Mouse (Mus musculus) T-helper 17 cell (primary cell): Measurements from ENCODE around the gene Cd3g.

Experiments used
- in situ Hi-C, 2 experiments: fragments of 300-600 bp; cut with MboI, MseI; formaldehyde crosslinking; loops; 1 replicate in 1 of 2; 2 replicates in 1 of 2; pipeline ENCODE4 v1.15.1; 2025; ENCODE audit warnings: high pct_unique_total_duplicates in 2 of 2

Cd3g gene

DNA sequence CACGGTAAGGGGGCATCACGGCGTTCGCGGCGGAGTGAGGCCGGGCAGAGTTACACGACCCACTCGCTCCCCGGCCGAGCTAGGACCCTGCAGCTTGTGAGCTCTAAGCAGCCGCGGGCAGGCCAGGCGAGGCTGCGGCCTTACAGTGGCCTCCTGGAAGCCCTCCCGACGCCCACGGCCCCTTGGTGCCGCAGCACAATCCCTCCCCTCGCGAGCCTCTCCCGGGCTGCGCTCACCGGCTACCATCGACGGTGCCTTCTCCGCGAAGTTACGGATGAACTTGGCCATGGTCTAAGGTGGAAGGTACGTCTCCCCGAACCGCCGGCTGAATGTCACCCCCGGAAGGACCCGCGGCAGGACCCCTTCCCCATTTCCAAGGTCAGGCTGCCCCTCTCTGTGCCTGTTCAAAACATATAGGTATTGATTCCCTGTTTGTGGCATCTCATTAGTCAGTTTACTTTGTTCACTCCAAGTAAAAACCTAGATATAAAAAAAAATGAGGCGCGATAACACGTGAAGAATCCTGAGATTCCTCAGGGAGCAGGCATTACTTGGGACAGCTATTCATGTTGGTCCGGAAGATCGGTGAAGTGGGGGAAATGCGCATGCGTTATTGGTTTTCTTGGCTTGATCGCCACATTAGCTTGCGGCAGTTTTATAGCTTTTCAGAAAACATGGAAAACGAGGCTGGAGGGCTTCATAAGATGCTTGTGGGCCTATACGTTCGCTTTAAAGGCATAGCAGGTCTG lies 59.7 kb downstream of the Cd3g start, which contains the start of gene Atp5l:
TSS of gene Atp5l (minus strand) at position 369 of the 749 bp plus-strand sequence.
- in situ Hi-C loops, result loop anchor here in 1 of 2 experiments (5.0 kb wide), 1 partner anchor 48 kb away; no protein-coding TSS in a partner anchor

DNA sequence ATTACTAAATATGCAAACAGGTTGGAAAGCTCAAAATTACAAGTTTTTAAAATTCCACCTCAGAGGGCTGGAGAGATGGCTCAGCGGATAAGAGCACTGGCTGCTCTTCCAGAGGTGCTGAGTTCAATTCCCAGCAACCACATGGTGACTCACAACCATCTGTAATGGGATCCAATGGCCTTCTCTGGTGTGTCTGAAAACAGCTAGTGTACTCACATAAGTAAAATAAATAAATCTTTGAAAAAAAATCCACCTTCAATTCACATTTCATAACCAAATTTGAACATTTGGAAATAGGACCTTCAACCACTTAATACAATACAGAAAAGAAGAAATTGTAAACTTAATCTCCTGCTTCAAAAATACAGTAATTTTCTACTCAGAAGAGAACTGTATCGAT lies 60.6 kb downstream of the Cd3g start:
- in situ Hi-C loops, result loop anchor here (5.0 to 10.0 kb wide), 2 partner anchors 47 to 225 kb away; no protein-coding TSS in a partner anchor
